Mouse (Mus musculus) urinary bladder, postnatal 10 days (tissue): ENCODE data around the gene Apol6.

Source experiments
- DNase-seq: peaks from one replicate; pipeline ENCODE4 v3.0.0; 2022; ENCODE audit warnings: low spot score

The Apol6 gene

GRCm38 (mm10) chr15:77070745-77071268, 26.3 kb downstream of the Apol6 start:
- DNase-seq, result no peak

GRCm38 (mm10) chr15:77071501-77071900, 27.0 kb downstream of the Apol6 start:
- DNase-seq, result no peak

- no peak for DNase-seq
Measured at GRCm38 (mm10) chr15:77072556-77073163, 28.1 kb downstream of the Apol6 start.

- no peak for DNase-seq
Measured at GRCm38 (mm10) chr15:77076523-77076922, 32.0 kb downstream of the Apol6 start.

GRCm38 (mm10) chr15:77077906-77078305, 33.4 kb downstream of the Apol6 start:
- DNase-seq, result no peak

GRCm38 (mm10) chr15:77078786-77079185, 34.3 kb downstream of the Apol6 start:
- no peak for DNase-seq

- DNase-seq, result no peak
Measured at GRCm38 (mm10) chr15:77079256-77079822, 34.8 kb downstream of the Apol6 start.

GRCm38 (mm10) chr15:77079890-77080361, 35.4 kb downstream of the Apol6 start:
- DNase-seq, result no peak

- DNase-seq, result no peak
Measured at GRCm38 (mm10) chr15:77080684-77081254, 36.2 kb downstream of the Apol6 start.

GRCm38 (mm10) chr15:77081454-77081853, 36.9 kb downstream of the Apol6 start:
- no peak for DNase-seq

GRCm38 (mm10) chr15:77085818-77086217, 41.3 kb downstream of the Apol6 start:
- DNase-seq, result no peak

- DNase-seq, result no peak
Measured at GRCm38 (mm10) chr15:77086488-77086887, 42.0 kb downstream of the Apol6 start.

GRCm38 (mm10) chr15:77089249-77089648, 44.7 kb downstream of the Apol6 start:
- no peak for DNase-seq

GRCm38 (mm10) chr15:77090531-77090930, 46.0 kb downstream of the Apol6 start:
- no peak for DNase-seq

- DNase-seq, result no peak
Measured at GRCm38 (mm10) chr15:77091394-77091793, 46.9 kb downstream of the Apol6 start.

GRCm38 (mm10) chr15:77094431-77094830, 49.9 kb downstream of the Apol6 start:
- DNase-seq, result no peak

GRCm38 (mm10) chr15:77095216-77095615, 50.7 kb downstream of the Apol6 start:
- no peak for DNase-seq

- no peak for DNase-seq
Measured at GRCm38 (mm10) chr15:77097358-77097757, 52.8 kb downstream of the Apol6 start.

GRCm38 (mm10) chr15:77099756-77100155, 55.2 kb downstream of the Apol6 start:
- DNase-seq, result no peak

GRCm38 (mm10) chr15:77102685-77103084, 58.2 kb downstream of the Apol6 start:
- DNase-seq, result no peak

- DNase-seq, result no peak
Measured at GRCm38 (mm10) chr15:77104349-77105158, 60.0 kb downstream of the Apol6 start.

GRCm38 (mm10) chr15:77105273-77105672, 60.7 kb downstream of the Apol6 start:
- DNase-seq, result no peak
